Mouse (Mus musculus) erythroblast, adult 5-6 weeks (primary cell): Measurements from ENCODE around the gene Tmem266. TPM values are rescaled to one million over a fixed set of nuclear protein-coding genes. Genes with fewer than 3 reads are reported as not detected.

Experiments
- ATAC-seq: replicated peaks from 2 replicates; pipeline ENCODE4 v1.8.0; 2016; ENCODE audit warnings: moderate number of reproducible peaks, mild to moderate bottlenecking, moderate TSS enrichment, inconsistent platforms; ENCODE audit not compliant: poor library complexity, low FRiP score, severe bottlenecking
- total RNA-seq, 2 experiments: library from RNA; stranded (forward) in 1 of 2; stranded (reverse) in 1 of 2; fragments of 150-400 nt in 1 of 2; fragments of 200-764, 138-1000 nt in 1 of 2; gene quantifications; 2 replicates each; pipeline versions ENCODE4 v1.2.3 to v1.2.4; 2015 to 2017; ENCODE audit warnings: low replicate concordance in 2 of 2

The Tmem266 gene
- total RNA-seq, 2 experiments from 2014 or later = not detected

GRCm38 (mm10) chr9:55391909-55392658 is 65.4 kb downstream of the Tmem266 start:
- ATAC-seq = peak; percentile 67

GRCm38 (mm10) chr9:55395650-55396049 is 68.9 kb downstream of the Tmem266 start:
- no peak for ATAC-seq

- no peak for ATAC-seq
These were observed 72.4 kb downstream of the Tmem266 start for GRCm38 (mm10) chr9:55398985-55399554.

GRCm38 (mm10) chr9:55402276-55402675 is 75.6 kb downstream of the Tmem266 start:
- no peak for ATAC-seq

- no peak for ATAC-seq
These were observed 77.5 kb downstream of the Tmem266 start for GRCm38 (mm10) chr9:55404256-55404655.

- ATAC-seq = no peak
These were observed 78.4 kb downstream of the Tmem266 start for GRCm38 (mm10) chr9:55404976-55405702.

GRCm38 (mm10) chr9:55406773-55407172 is 80.1 kb downstream of the Tmem266 start:
- ATAC-seq = no peak

- ATAC-seq = no peak
These were observed 82.1 kb downstream of the Tmem266 start for GRCm38 (mm10) chr9:55408851-55409250.

- no peak for ATAC-seq
These were observed 83.1 kb downstream of the Tmem266 start for GRCm38 (mm10) chr9:55409833-55410232.

- ATAC-seq = no peak
These were observed 83.7 kb downstream of the Tmem266 start for GRCm38 (mm10) chr9:55410430-55410829.

GRCm38 (mm10) chr9:55411154-55411553 is 84.4 kb downstream of the Tmem266 start:
- ATAC-seq = no peak

- no peak for ATAC-seq
These were observed 95.1 kb downstream of the Tmem266 start for GRCm38 (mm10) chr9:55421786-55422185.

GRCm38 (mm10) chr9:55423451-55424424 is 97.0 kb downstream of the Tmem266 start:
- no peak for ATAC-seq

GRCm38 (mm10) chr9:55425271-55425810 is 98.6 kb downstream of the Tmem266 start:
- no peak for ATAC-seq

- 0 out of 2 replicates have a peak, but pooled peaks have one; percentile 52 for ATAC-seq
These were observed 102.7 kb downstream of the Tmem266 start for GRCm38 (mm10) chr9:55429242-55429975.

- ATAC-seq = no peak
These were observed 103.4 kb downstream of the Tmem266 start for GRCm38 (mm10) chr9:55430133-55430532.

GRCm38 (mm10) chr9:55432306-55433289 is 105.9 kb downstream of the Tmem266 start:
- no peak for ATAC-seq

GRCm38 (mm10) chr9:55433875-55434274 is 107.2 kb downstream of the Tmem266 start:
- no peak for ATAC-seq
